18 mouse cellular contexts compared by ENCODE assay signal in genomic region chr12:86059341-86059740, GRCm38 (mm10). TPM values are rescaled to one million over a fixed set of nuclear protein-coding genes. Genes with fewer than 3 reads are reported as not detected.
DNase-seq lines count a peak whose midpoint lies in the region; ATAC-seq and TF ChIP-seq lines count a peak whose summit lies in the region.
"Had no signal": no experiment of that assay in that cellular context is flagged by ENCODE, and none has a peak within 500 bp of the region (broad histone marks: within the 10 kb centered on the region; RNA-seq: fewer than 3 reads in every experiment).

No protein-coding gene starts in this region.

- 68% methylated on average over 6 of the region's 6 CpGs for WGBS in liver, adult 2 months
- WGBS in liver, embryonic 12.5 days (ENCODE audit: insufficient replicate concordance) = 74% methylated on average over 6 of the region's 6 CpGs
- 89% methylated on average over 6 of the region's 6 CpGs for WGBS in midbrain, embryonic 11.5 days
- WGBS in midbrain, embryonic 13.5 days = 93% methylated on average over 6 of the region's 6 CpGs

- H3K9me3 ChIP-seq in liver, embryonic 12.5 days (replicated peaks) = no peaks in the 10 kb centered on the region
- no peaks in the 10 kb centered on the region for H3K9me3 ChIP-seq in midbrain, embryonic 11.5 days (ENCODE audit: control insufficient read depth, low read length)
- H3K9me3 ChIP-seq in midbrain, embryonic 13.5 days = no peaks in the 10 kb centered on the region
- H3K9me3 ChIP-seq: embryonic facial prominence, embryonic 12.5 days; forebrain, embryonic 15.5 days; G1E; hindbrain, embryonic 15.5 days had no signal

- TF ChIP-seq POLR2A in liver, adult 2 months (IDR thresholded peaks at IDR 0.05; ENCODE audit: extremely low read depth, insufficient read depth, low read length) = no peak

- TF ChIP-seq CTCF in gastrocnemius, adult 2 months (IDR thresholded peaks at IDR 0.05) = no peak
- no peak for TF ChIP-seq CTCF in liver, adult 2 months (IDR thresholded peaks at IDR 0.05; ENCODE audit: low read depth, low read length)

- H3K4me1 ChIP-seq in liver, adult 2 months (ENCODE audit: control insufficient read depth, insufficient read depth, low read length) = no peaks in the 10 kb centered on the region
- H3K4me1 ChIP-seq in liver, embryonic 12.5 days = 0 out of 2 replicates have a peak, but pooled peaks cover 3% of the 10 kb centered on the region
- no peaks in the 10 kb centered on the region for H3K4me1 ChIP-seq in midbrain, embryonic 11.5 days (ENCODE audit: control insufficient read depth, insufficient read depth, low read length)
- H3K4me1 ChIP-seq in midbrain, embryonic 13.5 days (replicated peaks) = no peaks in the 10 kb centered on the region
- H3K4me1 ChIP-seq: embryonic facial prominence, embryonic 12.5 days; forebrain, embryonic 15.5 days; hindbrain, embryonic 15.5 days had no signal

- intact Hi-C loops in gastrocnemius, adult 2 months (cut with DNase I) = no loop called here

- H3K27ac ChIP-seq in gastrocnemius, adult 2 months = no peak overlapping the region
- no peak overlapping the region for H3K27ac ChIP-seq in liver, adult 2 months (replicated peaks; ENCODE audit: insufficient read depth, low read depth, low read length)
- no peak overlapping the region for H3K27ac ChIP-seq in liver, embryonic 12.5 days
- H3K27ac ChIP-seq in midbrain, embryonic 11.5 days (ENCODE audit: low read depth, low read length) = no peak overlapping the region
- H3K27ac ChIP-seq in midbrain, embryonic 13.5 days = no peak overlapping the region
- H3K27ac ChIP-seq: embryonic facial prominence, embryonic 12.5 days; forebrain, embryonic 15.5 days; hindbrain, embryonic 15.5 days had no signal

- no peaks in the 10 kb centered on the region for H3K79me2 ChIP-seq in liver, adult 2 months (ENCODE audit: control insufficient read depth, insufficient read depth, low read length)

- DNase-seq in adrenal gland, adult 2 months = peak; percentile 30
- DNase-seq in adrenal gland, adult 8-10 months = no peak
- peak; percentile 36 for DNase-seq in gastrocnemius, adult 2 months
- no peak for DNase-seq in gastrocnemius, postnatal 25 days
- DNase-seq in liver, adult 2 months (ENCODE audit: extremely low read depth, low read depth, low spot score) = peak; percentile 16
- peak; percentile 33 for DNase-seq in midbrain, embryonic 11.5 days (ENCODE audit: low spot score, missing footprints)
- DNase-seq: B cell, adult 2 months; cerebellum, adult 2 months; embryo, embryonic 11 days; gastrocnemius, postnatal 10 days had no signal

- H3K4me3 ChIP-seq in gastrocnemius, adult 2 months = no peak overlapping the region
- H3K4me3 ChIP-seq in liver, adult 2 months (ENCODE audit: insufficient read depth, low read depth, low read length) = no peak overlapping the region
- no peak overlapping the region for H3K4me3 ChIP-seq in liver, embryonic 12.5 days
- no peak overlapping the region for H3K4me3 ChIP-seq in midbrain, embryonic 11.5 days (ENCODE audit: low read depth, low read length)
- H3K4me3 ChIP-seq in midbrain, embryonic 13.5 days (replicated peaks) = no peak overlapping the region
- H3K4me3 ChIP-seq: embryonic facial prominence, embryonic 12.5 days; forebrain, embryonic 15.5 days; hindbrain, embryonic 15.5 days had no signal

- no peak overlapping the region for H3K9ac ChIP-seq in liver, adult 2 months (ENCODE audit: low read depth, low read length)
- no peak overlapping the region for H3K9ac ChIP-seq in liver, embryonic 12.5 days
- no peak overlapping the region for H3K9ac ChIP-seq in midbrain, embryonic 11.5 days (ENCODE audit: low read length)
- H3K9ac ChIP-seq in midbrain, embryonic 13.5 days (replicated peaks) = no peak overlapping the region
- H3K9ac ChIP-seq: embryonic facial prominence, embryonic 12.5 days; forebrain, embryonic 15.5 days; hindbrain, embryonic 15.5 days had no signal

- H3K27me3 ChIP-seq in liver, adult 2 months (ENCODE audit: control insufficient read depth, insufficient read depth, low read length) = no peaks in the 10 kb centered on the region
- no peaks in the 10 kb centered on the region for H3K27me3 ChIP-seq in liver, embryonic 12.5 days (replicated peaks)
- no peaks in the 10 kb centered on the region for H3K27me3 ChIP-seq in midbrain, embryonic 11.5 days (ENCODE audit: control insufficient read depth, insufficient read depth, low read length)
- H3K27me3 ChIP-seq in midbrain, embryonic 13.5 days = no peaks in the 10 kb centered on the region
- H3K27me3 ChIP-seq: embryonic facial prominence, embryonic 12.5 days; forebrain, embryonic 15.5 days; hindbrain, embryonic 15.5 days had no signal

- H3K4me2 ChIP-seq in liver, embryonic 12.5 days = no peak overlapping the region
- no peak overlapping the region for H3K4me2 ChIP-seq in midbrain, embryonic 11.5 days
- H3K4me2 ChIP-seq in midbrain, embryonic 13.5 days (replicated peaks) = no peak overlapping the region
- H3K4me2 ChIP-seq: embryonic facial prominence, embryonic 12.5 days; forebrain, embryonic 15.5 days; hindbrain, embryonic 15.5 days had no signal

- ATAC-seq in liver, embryonic 12.5 days = no peak
- no peak for ATAC-seq in midbrain, embryonic 11.5 days (ENCODE audit: low FRiP score)
- ATAC-seq in midbrain, embryonic 13.5 days = no peak
- ATAC-seq: CD4-positive, CD25-positive, alpha-beta regulatory T cell, adult 4 months; forebrain, embryonic 15.5 days; intestine, embryonic 16.5 days had no signal

- no peaks in the 10 kb centered on the region for H3K36me3 ChIP-seq in liver, adult 2 months (ENCODE audit: control insufficient read depth, insufficient read depth, low read length)
- 0 out of 2 replicates have a peak, but pooled peaks cover 5% of the 10 kb centered on the region for H3K36me3 ChIP-seq in liver, embryonic 12.5 days
- no peaks in the 10 kb centered on the region for H3K36me3 ChIP-seq in midbrain, embryonic 11.5 days (ENCODE audit: control insufficient read depth, insufficient read depth, low read length)
- no peaks in the 10 kb centered on the region; the same call in 1 of the 2 replicates for H3K36me3 ChIP-seq in midbrain, embryonic 13.5 days
- H3K36me3 ChIP-seq: forebrain, embryonic 15.5 days; hindbrain, embryonic 15.5 days had no signal

RNA-seq across cellular contexts. Expression of gene Tgfb3, which starts 19.5 kb away (rescaled TPM):
- total RNA-seq in adrenal gland, adult 2 months (2021) = 10 to 100 TPM in 1 of 2 experiments, 1 to 10 TPM in 1; 9.7 to 16.3 TPM
- 8.7 TPM in 2 replicates for polyA plus RNA-seq in adrenal gland, adult 2 months (2012; rRNA removed)
- 10 to 100 TPM in 3 of 4 experiments, 1 to 10 TPM in 1; 10.0 to 14.8 (median 12.0) TPM for total RNA-seq in adrenal gland, adult 8-10 months (2022)
- 10 to 100 TPM; 32.2 to 48.0 TPM for total RNA-seq in gastrocnemius, adult 2 months (2021)
- 10 to 100 TPM; 31.4 to 32.5 TPM for total RNA-seq in gastrocnemius, postnatal 25 days (2021)
- 0.46 and 0.54 TPM in 2 replicates for total RNA-seq in liver, adult 2 months (2014; rRNA removed)
- polyA plus RNA-seq in liver, adult 2 months (2012; rRNA removed) = 0.68 and 0.84 TPM in 2 replicates
- 6.1 and 9.9 TPM in 2 replicates for polyA plus RNA-seq in liver, embryonic 12.5 days (2016; fragmentation: Nextera tagmentation; extraction: Ambion mirVana)
- 3.5 and 4.6 TPM in 2 replicates for polyA plus RNA-seq in midbrain, embryonic 11.5 days (2014; fragmentation: Nextera tagmentation; extraction: Ambion mirVana)
- polyA plus RNA-seq in midbrain, embryonic 13.5 days (2015; fragmentation: Nextera tagmentation; extraction: Ambion mirVana) = 2.7 and 3.4 TPM in 2 replicates

RNA-seq across cellular contexts. Expression of gene Ift43, which starts 23.0 kb away (rescaled TPM):
- 10 to 100 TPM; 18.3 to 30.3 TPM for total RNA-seq in adrenal gland, adult 2 months (2021)
- 10.6 and 10.9 TPM in 2 replicates for polyA plus RNA-seq in adrenal gland, adult 2 months (2012; rRNA removed)
- total RNA-seq in adrenal gland, adult 8-10 months (2022) = 10 to 100 TPM; 27.3 to 37.7 (median 31.4) TPM
- 10 to 100 TPM in 1 of 2 experiments, 1 to 10 TPM in 1; 8.4 to 13.6 TPM for total RNA-seq in gastrocnemius, adult 2 months (2021)
- total RNA-seq in gastrocnemius, postnatal 25 days (2021) = 1 to 10 TPM; 7.8 to 9.5 TPM
- 3.5 and 6.0 TPM in 2 replicates for total RNA-seq in liver, adult 2 months (2014; rRNA removed)
- 3.9 and 4.5 TPM in 2 replicates for polyA plus RNA-seq in liver, adult 2 months (2012; rRNA removed)
- 12.3 and 12.9 TPM in 2 replicates for polyA plus RNA-seq in liver, embryonic 12.5 days (2016; fragmentation: Nextera tagmentation; extraction: Ambion mirVana)
- polyA plus RNA-seq in midbrain, embryonic 11.5 days (2014; fragmentation: Nextera tagmentation; extraction: Ambion mirVana) = 89.8 and 95.4 TPM in 2 replicates
- polyA plus RNA-seq in midbrain, embryonic 13.5 days (2015; fragmentation: Nextera tagmentation; extraction: Ambion mirVana) = 74.9 and 80.2 TPM in 2 replicates

Comparison
In these comparisons a context has a peak if more than half of its experiments do, and no peak if none do; other contexts are left out.
1. DNase-seq: peak in adrenal gland, adult 2 months (single experiment), gastrocnemius, adult 2 months (single experiment), liver, adult 2 months (single experiment) and midbrain, embryonic 11.5 days (single experiment); none in adrenal gland, adult 8-10 months (single experiment) and gastrocnemius, postnatal 25 days (single experiment).